Mouse (Mus musculus) cortical plate, adult 2 months (tissue): Measurements from ENCODE around the gene Olfr466. TPM values are rescaled to one million over a fixed set of nuclear protein-coding genes. Genes with fewer than 3 reads are reported as not detected.

Experiments
- H3K27ac ChIP-seq: fragments of 200-500 bp; 2 replicates; pipeline ENCODE4 v1.5.1; 2012; ENCODE audit warnings: low read length, control low read depth, inconsistent platforms; ENCODE audit not compliant: insufficient read depth
- H3K4me1 ChIP-seq: fragments of 200-500 bp; 2 replicates; pipeline ENCODE4 v1.6.1; 2011; ENCODE audit warnings: low read length; ENCODE audit not compliant: control insufficient read depth, insufficient read depth
- H3K4me3 ChIP-seq: fragments of 200-500 bp; 2 replicates; pipeline ENCODE4 v1.5.1; 2011; ENCODE audit warnings: mild to moderate bottlenecking, low read length, control low read depth; ENCODE audit not compliant: insufficient read depth
- CTCF ChIP-seq: fragments of 200-500 bp; IDR thresholded peaks from 2 replicates; pipeline ENCODE4 v1.5.1; 2011; ENCODE audit warnings: mild to moderate bottlenecking, control low read depth, low read length; ENCODE audit not compliant: insufficient read depth; ENCODE audit errors: extremely low read depth
- POLR2A ChIP-seq: fragments of 200-500 bp; IDR thresholded peaks from 2 replicates; pipeline ENCODE4 v1.6.1; 2011; ENCODE audit warnings: mild to moderate bottlenecking, low read length, control low read depth; ENCODE audit not compliant: insufficient read depth; ENCODE audit errors: extremely low read depth
- polyA plus RNA-seq: library from polyadenylated mRNA; depleted of rRNA; stranded (reverse); fragments of >200 nt; gene quantifications from 2 replicates; pipeline ENCODE4 v1.2.3, GENCODE M21; 2012; rRNA removed

Olfr466 gene
- polyA plus RNA-seq, 1 experiment, result not detected

GRCm38 (mm10) chr13:65174102-65174501 is 24.1 kb downstream of the Olfr466 start:
- TF ChIP-seq CTCF, result no peak
- no peak for TF ChIP-seq POLR2A
- H3K4me3 ChIP-seq, result no peak overlapping the region
- no peak overlapping the region for H3K27ac ChIP-seq
- H3K4me1 ChIP-seq, result no peaks in the 10 kb centered on the region

- TF ChIP-seq CTCF (peak; percentile 47; the same call in 1 of the 2 replicates), POLR2A (no peak)
Measured at GRCm38 (mm10) chr13:65175734-65176471, 25.9 kb downstream of the Olfr466 start.

GRCm38 (mm10) chr13:65176472-65177091 is 26.5 kb downstream of the Olfr466 start:
- H3K4me3 ChIP-seq, result no peak overlapping the region; the same call in 1 of the 2 replicates

More at GRCm38 (mm10) chr13:65175734-65176471, 25.9 kb downstream of the Olfr466 start:
- Histone ChIP-seq H3K4me3 (peak overlapping the region; percentile 42; the same call in 1 of the 2 replicates), H3K27ac (no peak overlapping the region), H3K4me1 (no peaks in the 10 kb centered on the region)

GRCm38 (mm10) chr13:65200667-65201066 is 50.6 kb downstream of the Olfr466 start:
- Histone ChIP-seq H3K27ac (no peak overlapping the region), H3K4me3 (no peak overlapping the region), H3K4me1 (no peaks in the 10 kb centered on the region)
- TF ChIP-seq CTCF (no peak), POLR2A (no peak)

More at GRCm38 (mm10) chr13:65176472-65177091, 26.5 kb downstream of the Olfr466 start:
- TF ChIP-seq CTCF (no peak), POLR2A (no peak)
- H3K4me1 ChIP-seq, result no peaks in the 10 kb centered on the region
- H3K27ac ChIP-seq, result no peak overlapping the region

Other genes starting within 250 kb of the Olfr466 start
- gene Cntnap3, start 246.3 kb upstream of the Olfr466 start, polyA plus RNA-seq, result 2.3 and 3.4 TPM in 2 replicates
- gene Spata31, start 232.8 kb upstream of the Olfr466 start, polyA plus RNA-seq, result not detected in 2 replicates
- not detected in 2 replicates for gene Spata31d1c, start 117.2 kb upstream of the Olfr466 start, polyA plus RNA-seq
- not detected in 2 replicates for gene Prss47, start 97.5 kb upstream of the Olfr466 start, polyA plus RNA-seq
- 26.8 and 27.2 TPM in 2 replicates for gene Mfsd14b, start 37.3 kb upstream of the Olfr466 start, polyA plus RNA-seq
- gene Olfr465-ps1, start 12.2 kb upstream of the Olfr466 start, polyA plus RNA-seq, result not detected in 2 replicates
- 0.23 TPM in 2 replicates for gene Nlrp4f, start 55.7 kb downstream of the Olfr466 start, polyA plus RNA-seq
- 0.73 and 0.87 TPM in 2 replicates for gene Gm10775, start 109.3 kb downstream of the Olfr466 start, polyA plus RNA-seq
- 46.7 and 48.0 TPM in 2 replicates for gene Zfp369, start 128.6 kb downstream of the Olfr466 start, polyA plus RNA-seq